Mouse (Mus musculus): ENCODE measurements around the gene Tmem171. TPM values are rescaled to one million over a fixed set of nuclear protein-coding genes. Genes with fewer than 3 reads are reported as not detected.

Gene Tmem171
- polyA plus RNA-seq, 1 experiment from 2014 or later: not detected

- 91% methylated on average over 5 of the region's 5 CpGs for WGBS
- Histone ChIP-seq H3K9me3 (ENCODE audit: control insufficient read depth, low read length) (no peaks in the 10 kb centered on the region), H3K4me3 (ENCODE audit: low read depth, low read length) (no peak overlapping the region), H3K4me2 (ENCODE audit: low read depth) (no peak overlapping the region), H3K9ac (ENCODE audit: low read length) (no peak overlapping the region), H3K36me3 (ENCODE audit: control insufficient read depth, insufficient read depth, low read length) (no peaks in the 10 kb centered on the region), H3K27ac (ENCODE audit: low read depth, low read length) (no peak overlapping the region), H3K27me3 (ENCODE audit: control insufficient read depth, insufficient read depth, low read length) (no peaks in the 10 kb centered on the region), H3K4me1 (ENCODE audit: control insufficient read depth, insufficient read depth, low read length) (no peaks in the 10 kb centered on the region)
- no peak for DNase-seq (ENCODE audit: low spot score)
- ATAC-seq (ENCODE audit: insufficient read depth, low FRiP score, low TSS enrichment): no peak
Observed at GRCm38 (mm10) chr13:98638507-98639166, 56.0 kb downstream of the Tmem171 start.

GRCm38 (mm10) chr13:98637145-98637544, 57.5 kb downstream of the Tmem171 start, which contains the start of gene Tmem174:
Gene Tmem174 (minus strand): TSS chr13:98637410.
- ATAC-seq (ENCODE audit: insufficient read depth, low FRiP score, low TSS enrichment): no peak
- no peak within 1 kb of the TSS for H3K9ac ChIP-seq (ENCODE audit: low read length)
- H3K4me3 ChIP-seq (ENCODE audit: low read depth, low read length): no peak within 1 kb of the TSS
- WGBS: 92% methylated on average over 12 of the region's 12 CpGs
- no peaks in the 10 kb centered on the region for H3K9me3 ChIP-seq (ENCODE audit: control insufficient read depth, low read length)
- no peak for DNase-seq (ENCODE audit: low spot score)
- no peaks in the 10 kb centered on the region for H3K36me3 ChIP-seq (ENCODE audit: control insufficient read depth, insufficient read depth, low read length)
- H3K27me3 ChIP-seq (ENCODE audit: control insufficient read depth, insufficient read depth, low read length): no peaks in the 10 kb centered on the region
- H3K4me2 ChIP-seq (ENCODE audit: low read depth): no peak within 1 kb of the TSS
- H3K4me1 ChIP-seq (ENCODE audit: control insufficient read depth, insufficient read depth, low read length): no peaks in the 10 kb centered on the region
- no peak within 1 kb of the TSS for H3K27ac ChIP-seq (ENCODE audit: low read depth, low read length)

- Histone ChIP-seq H3K36me3 (ENCODE audit: control insufficient read depth, insufficient read depth, low read length) (no peaks in the 10 kb centered on the region), H3K27me3 (ENCODE audit: control insufficient read depth, insufficient read depth, low read length) (no peaks in the 10 kb centered on the region), H3K9ac (ENCODE audit: low read length) (no peak overlapping the region), H3K4me2 (ENCODE audit: low read depth) (no peak overlapping the region), H3K4me3 (ENCODE audit: low read depth, low read length) (no peak overlapping the region), H3K9me3 (ENCODE audit: control insufficient read depth, low read length) (no peaks in the 10 kb centered on the region), H3K4me1 (ENCODE audit: control insufficient read depth, insufficient read depth, low read length) (no peaks in the 10 kb centered on the region), H3K27ac (ENCODE audit: low read depth, low read length) (no peak overlapping the region)
- no peak for DNase-seq (ENCODE audit: low spot score)
- WGBS: 67% methylated on average over 18 of the region's 18 CpGs
- ATAC-seq (ENCODE audit: insufficient read depth, low FRiP score, low TSS enrichment): no peak
Observed at GRCm38 (mm10) chr13:98636571-98636970, 58.1 kb downstream of the Tmem171 start.

Other genes starting within 250 kb of the Tmem171 start
- 1.1 and 1.4 TPM in 2 replicates for gene Gm10320, start 202.8 kb downstream of the Tmem171 start, polyA plus RNA-seq (2014; fragmentation: Nextera tagmentation; extraction: Ambion mirVana)
- not detected in 2 replicates for gene Tmem174, start 57.4 kb downstream of the Tmem171 start, polyA plus RNA-seq (2014; fragmentation: Nextera tagmentation; extraction: Ambion mirVana)
- 24.0 and 24.2 TPM in 2 replicates for gene Fcho2, start 120.6 kb upstream of the Tmem171 start, polyA plus RNA-seq (2014; fragmentation: Nextera tagmentation; extraction: Ambion mirVana)
- gene Tnpo1, start 231.6 kb upstream of the Tmem171 start, polyA plus RNA-seq (2014; fragmentation: Nextera tagmentation; extraction: Ambion mirVana): 60.9 and 67.8 TPM in 2 replicates

Measured in neural tube, embryonic 11.5 days (tissue).